ENCODE assay signal across 31 mouse cellular contexts in genomic region chr1:135224981-135225604, GRCm38 (mm10). TPM values are rescaled to one million over a fixed set of nuclear protein-coding genes. Genes with fewer than 3 reads are reported as not detected.
DNase-seq lines count a peak whose midpoint lies in the region; ATAC-seq and TF ChIP-seq lines count a peak whose summit lies in the region.
"Had no signal": no experiment of that assay in that cellular context is flagged by ENCODE, and none has a peak within 500 bp of the region (broad histone marks: within the 10 kb centered on the region; RNA-seq: fewer than 3 reads in every experiment).

No protein-coding gene starts in this region.

- no peak overlapping the region for H3K27ac ChIP-seq in forebrain, embryonic 14.5 days (ENCODE audit: low read depth, low read length)
- H3K27ac ChIP-seq in forebrain, embryonic 15.5 days (replicated peaks), result no peak overlapping the region
- H3K27ac ChIP-seq in lung, postnatal 0 days (ENCODE audit: low read length), result no peak overlapping the region
- H3K27ac ChIP-seq in intestine, embryonic 15.5 days, result no peak overlapping the region
- peak overlapping the region; percentile 71 for H3K27ac ChIP-seq in small intestine, adult 2 months (ENCODE audit: insufficient read depth, low read depth, low read length)
- H3K27ac ChIP-seq: embryonic facial prominence, embryonic 12.5 days; forebrain, embryonic 10.5 days; gastrocnemius, adult 2 months; heart, embryonic 15.5 days; kidney, postnatal 0 days; limb, embryonic 10.5 days; limb, embryonic 15.5 days; liver, embryonic 13.5 days; neural tube, embryonic 12.5 days had no signal

- TF ChIP-seq EP300 in lung, postnatal 0 days (IDR thresholded peaks at IDR 0.05), result no peak

- H3K4me1 ChIP-seq in forebrain, embryonic 14.5 days (ENCODE audit: control insufficient read depth, insufficient read depth, low read length), result no peaks in the 10 kb centered on the region
- no peaks in the 10 kb centered on the region for H3K4me1 ChIP-seq in forebrain, embryonic 15.5 days
- no peaks in the 10 kb centered on the region for H3K4me1 ChIP-seq in lung, postnatal 0 days (ENCODE audit: insufficient read depth, low read depth, low read length)
- H3K4me1 ChIP-seq in intestine, embryonic 15.5 days (replicated peaks), result peaks cover 13% of the 10 kb centered on the region
- peaks cover 36% of the 10 kb centered on the region for H3K4me1 ChIP-seq in small intestine, adult 2 months (ENCODE audit: control insufficient read depth, insufficient read depth, insufficient read length, low read length)
- H3K4me1 ChIP-seq: embryonic facial prominence, embryonic 12.5 days; heart, embryonic 15.5 days; limb, embryonic 10.5 days; limb, embryonic 15.5 days; neural tube, embryonic 12.5 days had no signal

- no peak for ATAC-seq in forebrain, embryonic 14.5 days
- ATAC-seq in forebrain, embryonic 15.5 days (replicated peaks), result no peak
- ATAC-seq in lung, postnatal 0 days, result no peak
- ATAC-seq in intestine, embryonic 15.5 days, result peak; percentile 87
- ATAC-seq: hindbrain, embryonic 16.5 days; Patski had no signal

- no peaks in the 10 kb centered on the region for H3K27me3 ChIP-seq in forebrain, embryonic 14.5 days (replicated peaks; ENCODE audit: control insufficient read depth, insufficient read depth, low read length)
- no peaks in the 10 kb centered on the region for H3K27me3 ChIP-seq in forebrain, embryonic 15.5 days
- H3K27me3 ChIP-seq in lung, postnatal 0 days (replicated peaks; ENCODE audit: insufficient read depth, low read length), result no peaks in the 10 kb centered on the region
- no peaks in the 10 kb centered on the region for H3K27me3 ChIP-seq in intestine, embryonic 15.5 days (replicated peaks)
- H3K27me3 ChIP-seq in small intestine, adult 2 months (ENCODE audit: control insufficient read depth, insufficient read depth, low read length), result no peaks in the 10 kb centered on the region
- H3K27me3 ChIP-seq: embryonic facial prominence, embryonic 12.5 days; limb, embryonic 15.5 days; neural tube, embryonic 12.5 days; Patski had no signal

- no peak overlapping the region for H3K4me3 ChIP-seq in forebrain, embryonic 14.5 days (ENCODE audit: low read depth, low read length)
- no peak overlapping the region for H3K4me3 ChIP-seq in forebrain, embryonic 15.5 days
- no peak overlapping the region for H3K4me3 ChIP-seq in lung, postnatal 0 days (ENCODE audit: low read depth, low read length)
- no peak overlapping the region for H3K4me3 ChIP-seq in intestine, embryonic 15.5 days (replicated peaks)
- H3K4me3 ChIP-seq in small intestine, adult 2 months (ENCODE audit: low read depth, low read length), result no peak overlapping the region
- H3K4me3 ChIP-seq: embryonic facial prominence, embryonic 12.5 days; forebrain, embryonic 10.5 days; gastrocnemius, adult 2 months; heart, embryonic 15.5 days; limb, embryonic 10.5 days; limb, embryonic 15.5 days; liver, embryonic 13.5 days; megakaryocyte, embryonic 14.5 days; myocyte; neural tube, embryonic 12.5 days had no signal

- H3K4me2 ChIP-seq in forebrain, embryonic 14.5 days (ENCODE audit: low read length), result no peak overlapping the region
- H3K4me2 ChIP-seq in forebrain, embryonic 15.5 days (replicated peaks), result no peak overlapping the region
- no peak overlapping the region for H3K4me2 ChIP-seq in lung, postnatal 0 days (replicated peaks; ENCODE audit: low read depth, low read length)
- no peak overlapping the region for H3K4me2 ChIP-seq in intestine, embryonic 15.5 days (replicated peaks)
- H3K4me2 ChIP-seq: embryonic facial prominence, embryonic 12.5 days; heart, embryonic 15.5 days; limb, embryonic 15.5 days; liver, embryonic 13.5 days; neural tube, embryonic 12.5 days had no signal

- no peaks in the 10 kb centered on the region for H3K9me3 ChIP-seq in forebrain, embryonic 14.5 days (replicated peaks; ENCODE audit: control insufficient read depth, low read length)
- no peaks in the 10 kb centered on the region for H3K9me3 ChIP-seq in forebrain, embryonic 15.5 days
- no peaks in the 10 kb centered on the region for H3K9me3 ChIP-seq in lung, postnatal 0 days (ENCODE audit: low read length)
- no peaks in the 10 kb centered on the region for H3K9me3 ChIP-seq in intestine, embryonic 15.5 days
- H3K9me3 ChIP-seq: embryonic facial prominence, embryonic 12.5 days; forebrain, embryonic 10.5 days; heart, embryonic 15.5 days; limb, embryonic 10.5 days; limb, embryonic 15.5 days; liver, embryonic 13.5 days; neural tube, embryonic 12.5 days had no signal

- H3K9ac ChIP-seq in forebrain, embryonic 14.5 days (ENCODE audit: low read length), result no peak overlapping the region
- H3K9ac ChIP-seq in forebrain, embryonic 15.5 days (replicated peaks), result no peak overlapping the region
- H3K9ac ChIP-seq in lung, postnatal 0 days (replicated peaks; ENCODE audit: low read depth), result no peak overlapping the region
- H3K9ac ChIP-seq in intestine, embryonic 15.5 days, result no peak overlapping the region
- H3K9ac ChIP-seq: embryonic facial prominence, embryonic 12.5 days; heart, embryonic 15.5 days; limb, embryonic 15.5 days; liver, embryonic 13.5 days; neural tube, embryonic 12.5 days had no signal

- TF ChIP-seq POLR2A in small intestine, adult 2 months (IDR thresholded peaks at IDR 0.05; ENCODE audit: low read depth, low read length), result peak; percentile 27; the same call in 1 of the 2 replicates

- H3K36me3 ChIP-seq in forebrain, embryonic 14.5 days (ENCODE audit: control insufficient read depth, insufficient read depth, low read length), result no peaks in the 10 kb centered on the region
- no peaks in the 10 kb centered on the region for H3K36me3 ChIP-seq in forebrain, embryonic 15.5 days
- H3K36me3 ChIP-seq in lung, postnatal 0 days (ENCODE audit: insufficient read depth, low read length), result no peaks in the 10 kb centered on the region
- H3K36me3 ChIP-seq in intestine, embryonic 15.5 days, result no peaks in the 10 kb centered on the region
- no peaks in the 10 kb centered on the region for H3K36me3 ChIP-seq in small intestine, adult 2 months (ENCODE audit: control insufficient read depth, insufficient read depth, low read length)
- H3K36me3 ChIP-seq: embryonic facial prominence, embryonic 12.5 days; forebrain, embryonic 10.5 days; heart, embryonic 15.5 days; limb, embryonic 10.5 days; limb, embryonic 15.5 days; liver, embryonic 13.5 days; neural tube, embryonic 12.5 days had no signal

- peak; percentile 25 for DNase-seq in forebrain, embryonic 14.5 days (ENCODE audit: low spot score)
- peak; percentile 4 for DNase-seq in lung, postnatal 0 days (ENCODE audit: low spot score)
- DNase-seq in lung, postnatal 25 days (ENCODE audit: low spot score), result no peak
- DNase-seq in spleen, postnatal 14 days (ENCODE audit: low spot score in 2 of 2), result no peak
- DNase-seq in frontal cortex, adult 2 months (ENCODE audit: extremely low spot score in 1 of 2, low spot score in 1 of 2), result no peak
- DNase-seq: adrenal gland, postnatal 10 days; cerebellum, adult 8-10 months; gastrocnemius, adult 2 months; gastrocnemius, postnatal 36 days; kidney, adult 11 months; layer of hippocampus, adult 9-11 months; liver, embryonic 13.5 days; lung, adult 2 months; lung, postnatal 4 days; thymus, adult 2 months; thymus, postnatal 4 days had no signal

- WGBS in forebrain, embryonic 14.5 days, result 62% methylated on average over 6 of the region's 6 CpGs
- 62% methylated on average over 6 of the region's 6 CpGs for WGBS in forebrain, embryonic 15.5 days
- WGBS in lung, postnatal 0 days, result 14% methylated on average over 6 of the region's 6 CpGs
- 18% methylated on average over 6 of the region's 6 CpGs for WGBS in intestine, embryonic 15.5 days
- WGBS in small intestine, adult 2 months, result 13% methylated on average over 6 of the region's 6 CpGs

- TF ChIP-seq CTCF in lung, postnatal 0 days (IDR thresholded peaks at IDR 0.05), result no peak
- TF ChIP-seq CTCF in small intestine, adult 2 months (IDR thresholded peaks at IDR 0.05; ENCODE audit: extremely low read depth, insufficient read length, insufficient replicate concordance, low read depth, low read length), result no peak

RNA-seq across cellular contexts. Expression of gene Elf3, which starts 33.3 kb away (rescaled TPM):
- polyA plus RNA-seq in forebrain, embryonic 14.5 days (2014; fragmentation: Nextera tagmentation; extraction: Ambion mirVana), result 0.13 and 0.14 TPM in 2 replicates
- polyA plus RNA-seq in forebrain, embryonic 15.5 days (2015; fragmentation: Nextera tagmentation; extraction: Ambion mirVana), result 0.28 and 0.43 TPM in 2 replicates
- 31.9 and 45.5 TPM in 2 replicates for polyA plus RNA-seq in lung, postnatal 0 days (2015; fragmentation: Nextera tagmentation; extraction: Ambion mirVana)
- 209 and 213 TPM in 2 replicates for polyA plus RNA-seq in intestine, embryonic 15.5 days (2015; fragmentation: Nextera tagmentation; extraction: Ambion mirVana)
- polyA plus RNA-seq in small intestine, adult 2 months (2012; rRNA removed), result 110 and 185 TPM in 2 replicates
- polyA plus RNA-seq in frontal cortex, adult 2 months (2012; rRNA removed), result 0.10 and 0.21 TPM in 2 replicates

RNA-seq across cellular contexts. Expression of gene Gpr37l1, which starts 57.6 kb away (rescaled TPM):
- 0.24 and 0.33 TPM in 2 replicates for polyA plus RNA-seq in forebrain, embryonic 14.5 days (2014; fragmentation: Nextera tagmentation; extraction: Ambion mirVana)
- 0.31 and 0.33 TPM in 2 replicates for polyA plus RNA-seq in forebrain, embryonic 15.5 days (2015; fragmentation: Nextera tagmentation; extraction: Ambion mirVana)
- polyA plus RNA-seq in lung, postnatal 0 days (2015; fragmentation: Nextera tagmentation; extraction: Ambion mirVana), result 0.06 and 0.19 TPM in 2 replicates
- 0.47 and 0.73 TPM in 2 replicates for polyA plus RNA-seq in intestine, embryonic 15.5 days (2015; fragmentation: Nextera tagmentation; extraction: Ambion mirVana)
- polyA plus RNA-seq in small intestine, adult 2 months (2012; rRNA removed), result 1.9 and 2.2 TPM in 2 replicates
- 265 and 291 TPM in 2 replicates for polyA plus RNA-seq in frontal cortex, adult 2 months (2012; rRNA removed)
- polyA plus RNA-seq: embryonic facial prominence, embryonic 12.5 days; forebrain, embryonic 10.5 days; heart, embryonic 15.5 days; hindbrain, embryonic 11.5 days; kidney, postnatal 0 days; limb, embryonic 10.5 days; limb, embryonic 15.5 days; liver, embryonic 13.5 days had no signal

RNA-seq across cellular contexts. Expression of gene Rnpep, which starts 58.8 kb away (rescaled TPM):
- polyA plus RNA-seq in forebrain, embryonic 14.5 days (2014; fragmentation: Nextera tagmentation; extraction: Ambion mirVana), result 81.4 and 88.9 TPM in 2 replicates
- polyA plus RNA-seq in forebrain, embryonic 15.5 days (2015; fragmentation: Nextera tagmentation; extraction: Ambion mirVana), result 96.0 and 98.8 TPM in 2 replicates
- polyA plus RNA-seq in lung, postnatal 0 days (2015; fragmentation: Nextera tagmentation; extraction: Ambion mirVana), result 50.2 and 67.5 TPM in 2 replicates
- 155 and 158 TPM in 2 replicates for polyA plus RNA-seq in intestine, embryonic 15.5 days (2015; fragmentation: Nextera tagmentation; extraction: Ambion mirVana)
- polyA plus RNA-seq in small intestine, adult 2 months (2012; rRNA removed), result 66.3 and 103 TPM in 2 replicates
- 56.6 and 64.8 TPM in 2 replicates for polyA plus RNA-seq in frontal cortex, adult 2 months (2012; rRNA removed)

Comparison
In these comparisons a context has a peak if more than half of its experiments do, and no peak if none do; other contexts are left out.
1. DNase-seq: peak in forebrain, embryonic 14.5 days (single experiment) and lung, postnatal 0 days (single experiment); none in lung, postnatal 25 days (single experiment), spleen, postnatal 14 days (0 of 2) and frontal cortex, adult 2 months (0 of 2).
2. RNA of gene Elf3, which starts 33.3 kb away (polyA plus RNA-seq): 209 to 213 TPM in intestine, embryonic 15.5 days, 110 to 185 TPM in small intestine, adult 2 months and 31.9 to 45.5 TPM in lung, postnatal 0 days; 0.28 to 0.43 TPM in forebrain, embryonic 15.5 days, 0.13 to 0.14 TPM in forebrain, embryonic 14.5 days and 0.10 to 0.21 TPM in frontal cortex, adult 2 months; every median in the first group is over 10 times any median in the second.
3. RNA of gene Gpr37l1, which starts 57.6 kb away (polyA plus RNA-seq): 265 to 291 TPM in frontal cortex, adult 2 months; 1.9 to 2.2 TPM in small intestine, adult 2 months, 0.47 to 0.73 TPM in intestine, embryonic 15.5 days, 0.31 to 0.33 TPM in forebrain, embryonic 15.5 days, 0.24 to 0.33 TPM in forebrain, embryonic 14.5 days and 0.06 to 0.19 TPM in lung, postnatal 0 days; every median in the first group is over 10 times any median in the second.